Mouse (Mus musculus): ENCODE data around the gene Hoxd8. TPM values are rescaled to one million over a fixed set of nuclear protein-coding genes. Genes with fewer than 3 reads are reported as not detected.

The Hoxd8 gene
- total RNA-seq, 2 experiments from 2014 or later: 30.0 to 38.2 TPM

- intact Hi-C loops (cut with DNase I; ENCODE audit: low total_unique reads): no loop called here
- DNase-seq: no peak
These were observed 3.2 kb downstream of the Hoxd8 start for GRCm38 (mm10) chr2:74707599-74707998.

GRCm38 (mm10) chr2:74708676-74709075 is 4.3 kb downstream of the Hoxd8 start:
- DNase-seq: no peak
- intact Hi-C loops (cut with DNase I; ENCODE audit: low total_unique reads): no loop called here

GRCm38 (mm10) chr2:74709465-74710419 is 5.3 kb downstream of the Hoxd8 start:
- intact Hi-C loops (cut with DNase I; ENCODE audit: low total_unique reads): loop anchor here (10.0 kb wide), 1 partner anchor 885 kb away; no protein-coding TSS in a partner anchor
- no peak for DNase-seq

GRCm38 (mm10) chr2:74710929-74711543 is 6.6 kb downstream of the Hoxd8 start:
- DNase-seq: no peak
- intact Hi-C loops (cut with DNase I; ENCODE audit: low total_unique reads): loop anchor here (10.0 kb wide), 1 partner anchor 884 kb away; no protein-coding TSS in a partner anchor

- peak; percentile 64 for DNase-seq
- intact Hi-C loops (cut with DNase I; ENCODE audit: low total_unique reads): loop anchor here (10.0 kb wide), 1 partner anchor 883 kb away; no protein-coding TSS in a partner anchor
These were observed 7.6 kb downstream of the Hoxd8 start, which contains the start of the genes Hoxd3 and Hoxd4 for GRCm38 (mm10) chr2:74711721-74712621. Gene Hoxd3, plus strand, starts transcription at chr2:74711927. Gene Hoxd4, plus strand, starts transcription at chr2:74711929.

- intact Hi-C loops (cut with DNase I; ENCODE audit: low total_unique reads): loop anchor here (10.0 kb wide), 1 partner anchor 881 kb away; no protein-coding TSS in a partner anchor
- DNase-seq: no peak
These were observed 9.1 kb downstream of the Hoxd8 start for GRCm38 (mm10) chr2:74713239-74714150.

- intact Hi-C loops (cut with DNase I; ENCODE audit: low total_unique reads): loop anchor here (10.0 kb wide), 1 partner anchor 881 kb away; no protein-coding TSS in a partner anchor
- DNase-seq: no peak
These were observed 9.9 kb downstream of the Hoxd8 start for GRCm38 (mm10) chr2:74714156-74714789.

GRCm38 (mm10) chr2:74714881-74715280 is 10.5 kb downstream of the Hoxd8 start:
- intact Hi-C loops (cut with DNase I; ENCODE audit: low total_unique reads): loop anchor here (5.0 to 10.0 kb wide), 2 partner anchors 342 to 880 kb away; no protein-coding TSS in a partner anchor
- DNase-seq: no peak

GRCm38 (mm10) chr2:74715504-74716241 is 11.3 kb downstream of the Hoxd8 start:
- DNase-seq: peak; percentile 91

GRCm38 (mm10) chr2:74720384-74720783 is 16.0 kb downstream of the Hoxd8 start:
- no peak for DNase-seq
- intact Hi-C loops (cut with DNase I; ENCODE audit: low total_unique reads): no loop called here

More at GRCm38 (mm10) chr2:74715504-74716241, 11.3 kb downstream of the Hoxd8 start:
- intact Hi-C loops (cut with DNase I; ENCODE audit: low total_unique reads): loop anchor here (2.0 to 10.0 kb wide), 3 partner anchors 247 to 879 kb away; no protein-coding TSS in a partner anchor

- no peak for DNase-seq
- intact Hi-C loops (cut with DNase I; ENCODE audit: low total_unique reads): no loop called here
These were observed 16.6 kb downstream of the Hoxd8 start for GRCm38 (mm10) chr2:74720955-74721491.

- DNase-seq: no peak
- intact Hi-C loops (cut with DNase I; ENCODE audit: low total_unique reads): no loop called here
These were observed 17.5 kb downstream of the Hoxd8 start for GRCm38 (mm10) chr2:74721882-74722281.

GRCm38 (mm10) chr2:74722949-74723348 is 18.5 kb downstream of the Hoxd8 start:
- intact Hi-C loops (cut with DNase I; ENCODE audit: low total_unique reads): no loop called here

GRCm38 (mm10) chr2:74724244-74725015 is 20.0 kb downstream of the Hoxd8 start:
- no peak for DNase-seq
- intact Hi-C loops (cut with DNase I; ENCODE audit: low total_unique reads): no loop called here

More at GRCm38 (mm10) chr2:74722949-74723348, 18.5 kb downstream of the Hoxd8 start:
- no peak for DNase-seq

- intact Hi-C loops (cut with DNase I; ENCODE audit: low total_unique reads): no loop called here
- no peak for DNase-seq
These were observed 20.8 kb downstream of the Hoxd8 start for GRCm38 (mm10) chr2:74725171-74725570.

GRCm38 (mm10) chr2:74726551-74726950 is 22.1 kb downstream of the Hoxd8 start, which contains the start of gene Gm28230:
Gene Gm28230, plus strand, starts transcription at chr2:74726728.
- DNase-seq: no peak
- intact Hi-C loops (cut with DNase I; ENCODE audit: low total_unique reads): no loop called here
